Mouse (Mus musculus) liver, embryonic 14.5 days (tissue): ENCODE data around the gene Il27.

ENCODE experiments used
- CTCF ChIP-seq: IDR thresholded peaks from 2 replicates; pipeline ENCODE4 v1.5.1; 2016; ENCODE audit warnings: antibody characterized with exemption, low read depth, control low read depth
- EP300 ChIP-seq: IDR thresholded peaks from 2 replicates; pipeline ENCODE4 v1.6.1; 2016; ENCODE audit warnings: antibody characterized with exemption, low read depth

GRCm38 (mm10) chr7:126623381-126623780, 28.6 kb upstream of the Il27 start:
- no peak for TF ChIP-seq CTCF
- no peak for TF ChIP-seq EP300
